Mouse (Mus musculus): ENCODE measurements at regions not wholly inside any gene's neighbourhood (a gene's known extent, or its start where the extent isn't known, plus 50 kb on each side); places are given as distances from the start of the nearest gene placed in this dataset.

DNA sequence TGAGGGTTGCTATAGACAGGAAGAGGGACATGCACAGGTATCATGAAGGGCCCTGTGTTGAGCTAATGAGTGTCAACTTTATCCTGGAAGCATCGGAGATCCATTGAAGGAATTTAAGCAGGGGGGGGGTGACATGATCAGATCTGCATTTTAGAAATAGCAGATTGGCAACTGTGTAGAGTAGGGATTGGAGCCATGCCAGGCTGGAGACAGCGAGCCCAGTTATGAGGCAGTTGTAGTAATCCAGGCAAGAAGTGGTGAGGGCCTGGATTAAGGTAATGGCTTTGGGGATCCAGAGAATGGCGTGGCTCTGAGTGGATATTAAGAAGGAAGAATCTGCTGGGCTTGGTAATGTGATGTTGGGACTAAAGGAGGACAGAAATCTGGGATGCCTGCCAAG lies 528.5 kb downstream of the Fgf9 start:
- TF ChIP-seq CTCF (IDR thresholded peaks at IDR 0.05; ENCODE audit: extremely low read depth, insufficient read depth, insufficient read length, insufficient replicate concordance), result no peak
- no peak for TF ChIP-seq POLR2A (IDR thresholded peaks at IDR 0.05; ENCODE audit: low read depth, low read length)

All from spleen, adult 2 months (tissue).